Mouse (Mus musculus) myocyte (in vitro differentiated cells): ENCODE results near the gene Ipmk.

Source experiments
- CEBPB ChIP-seq: IDR thresholded peaks from 2 replicates; pipeline ENCODE4 v1.6.1; 2011; ENCODE audit warnings: mild to moderate bottlenecking, moderate library complexity; ENCODE audit not compliant: poor library complexity, insufficient read depth, severe bottlenecking
- MAX ChIP-seq: IDR thresholded peaks from one replicate; pipeline ENCODE4 v1.6.1; 2011; ENCODE audit warnings: low read depth, mild to moderate bottlenecking, control low read depth
- MYOD1 ChIP-seq, 3 experiments: IDR thresholded peaks; one replicate each; pipeline ENCODE4 v1.6.1; 2011; ENCODE audit warnings: control low read depth in 2 of 3, low read depth in 2 of 3, mild to moderate bottlenecking in 2 of 3, moderate library complexity in 1 of 3; ENCODE audit not compliant: insufficient read length in 2 of 3, control insufficient read depth in 1 of 3
- MYOG ChIP-seq, 3 experiments: IDR thresholded peaks; one replicate each; pipeline ENCODE4 v1.6.1; 2011; ENCODE audit warnings: control low read depth in 2 of 3, low read depth in 2 of 3, mild to moderate bottlenecking in 2 of 3; ENCODE audit not compliant: insufficient read length in 2 of 3, control insufficient read depth in 1 of 3, insufficient read depth in 1 of 3
- POLR2A ChIP-seq: IDR thresholded peaks from one replicate; pipeline ENCODE4 v1.6.1; 2011; ENCODE audit warnings: low read depth, mild to moderate bottlenecking, control low read depth, moderate library complexity; ENCODE audit not compliant: insufficient read length
- POLR2AphosphoS2 ChIP-seq: IDR thresholded peaks from one replicate; pipeline ENCODE4 v1.6.1; 2011; ENCODE audit warnings: low read depth, control low read depth; ENCODE audit not compliant: insufficient read length
- SRF ChIP-seq: IDR thresholded peaks from one replicate; pipeline ENCODE4 v1.6.1; 2011; ENCODE audit warnings: low read depth; ENCODE audit not compliant: control insufficient read depth, insufficient read length
- TCF12 ChIP-seq: IDR thresholded peaks from one replicate; pipeline ENCODE4 v1.6.1; 2011; ENCODE audit warnings: mild to moderate bottlenecking, control low read depth; ENCODE audit not compliant: poor library complexity, insufficient read depth, severe bottlenecking
- TCF3 ChIP-seq: IDR thresholded peaks from one replicate; pipeline ENCODE4 v1.6.1; 2011; ENCODE audit warnings: low read depth, control low read depth; ENCODE audit not compliant: insufficient read length
- USF1 ChIP-seq: IDR thresholded peaks from one replicate; pipeline ENCODE4 v1.6.1; 2011; ENCODE audit warnings: low read depth, mild to moderate bottlenecking, control low read depth, moderate library complexity

- TF ChIP-seq POLR2A (peak; percentile 91), MYOG (IDR thresholded peaks at IDR 0.05; ENCODE audit: control insufficient read depth in 1 of 3, insufficient read depth in 1 of 3, insufficient read length in 2 of 3, low read depth in 2 of 3) (no peak), TCF3 (no peak), MAX (no peak), USF1 (no peak), POLR2AphosphoS2 (peak; percentile 78), SRF (no peak), CEBPB (no peak), MYOD1 (IDR thresholded peaks at IDR 0.05; ENCODE audit: control insufficient read depth in 1 of 3, insufficient read length in 2 of 3, low read depth in 2 of 3) (no peak), TCF12 (no peak)
Measured at GRCm38 (mm10) chr10:71347509-71347949, at the start of gene Ipmk.
